14 mouse cellular contexts compared by ENCODE assay signal in genomic region chr10:120926156-120926555, GRCm38 (mm10).
"Had no signal": no experiment of that assay in that cellular context is flagged by ENCODE, and none has a peak within 500 bp of the region (broad histone marks: within the 10 kb centered on the region; RNA-seq: fewer than 3 reads in every experiment).

No protein-coding gene starts in this region.

- H3K9me3 ChIP-seq: megakaryocyte, embryonic 14.5 days; midbrain, embryonic 13.5 days; neural tube, embryonic 13.5 days; neural tube, embryonic 15.5 days; stomach, embryonic 15.5 days had no signal

- H3K4me3 ChIP-seq: megakaryocyte, embryonic 14.5 days; midbrain, embryonic 13.5 days; myocyte; neural tube, embryonic 13.5 days; neural tube, embryonic 15.5 days; stomach, embryonic 15.5 days had no signal

- DNase-seq: lung, adult 18-20 months; lung, embryonic 14.5 days; lung, postnatal 10 days; retina, postnatal 1 day; right cerebral cortex, adult 18-20 months; thymus, adult 2 months; thymus, postnatal 25 days; thymus, postnatal 4 days had no signal

- H3K4me1 ChIP-seq: midbrain, embryonic 13.5 days; neural tube, embryonic 13.5 days; neural tube, embryonic 15.5 days; stomach, embryonic 15.5 days had no signal

- H3K27me3 ChIP-seq: megakaryocyte, embryonic 14.5 days; midbrain, embryonic 13.5 days; neural tube, embryonic 13.5 days; neural tube, embryonic 15.5 days; stomach, embryonic 15.5 days had no signal
